Mouse (Mus musculus): ENCODE measurements at regions not wholly inside any gene's neighbourhood (a gene's known extent, or its start where the extent isn't known, plus 50 kb on each side); places are given as distances from the start of the nearest gene placed in this dataset.

DNA sequence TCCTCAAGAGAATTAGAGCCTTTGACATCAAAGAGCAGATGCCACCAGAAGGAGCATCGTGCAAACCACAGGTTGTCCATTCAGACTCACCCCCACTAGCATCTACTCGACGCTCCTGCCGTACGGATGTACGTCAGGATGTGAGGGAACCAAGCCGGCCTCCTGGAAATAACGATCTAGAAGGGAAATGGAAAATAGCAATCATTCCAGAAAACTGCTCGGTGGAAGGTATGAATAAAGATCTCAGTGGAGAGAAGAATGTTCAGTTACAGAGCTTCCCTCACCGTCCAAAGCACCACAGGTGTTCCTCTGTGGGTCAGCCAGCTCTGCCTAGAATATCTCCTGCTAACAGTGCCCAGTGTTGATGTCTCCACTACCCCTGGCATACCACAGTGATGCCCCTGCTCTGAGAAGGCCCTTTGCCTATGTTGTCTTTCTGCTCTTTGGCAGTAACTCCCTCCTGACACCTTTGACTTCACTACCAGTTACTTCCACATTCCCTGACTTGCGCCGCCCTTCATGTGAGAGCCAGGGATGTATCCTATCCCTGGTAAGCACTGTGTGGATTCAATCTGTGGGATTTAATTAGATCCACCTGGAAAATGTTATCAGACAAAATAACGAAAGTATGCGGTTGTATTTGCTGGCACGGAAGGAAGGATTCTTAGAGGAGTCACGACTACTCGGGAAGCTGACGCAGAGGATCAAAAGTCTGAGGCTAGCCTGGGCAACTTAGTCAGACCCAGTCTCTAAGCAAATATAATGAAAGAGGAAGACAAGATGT, 152.4 kb upstream of the Irf2bp2 start:
- DNase-seq (ENCODE audit: low read depth in 2 of 2, low spot score in 2 of 2): no peak

DNA sequence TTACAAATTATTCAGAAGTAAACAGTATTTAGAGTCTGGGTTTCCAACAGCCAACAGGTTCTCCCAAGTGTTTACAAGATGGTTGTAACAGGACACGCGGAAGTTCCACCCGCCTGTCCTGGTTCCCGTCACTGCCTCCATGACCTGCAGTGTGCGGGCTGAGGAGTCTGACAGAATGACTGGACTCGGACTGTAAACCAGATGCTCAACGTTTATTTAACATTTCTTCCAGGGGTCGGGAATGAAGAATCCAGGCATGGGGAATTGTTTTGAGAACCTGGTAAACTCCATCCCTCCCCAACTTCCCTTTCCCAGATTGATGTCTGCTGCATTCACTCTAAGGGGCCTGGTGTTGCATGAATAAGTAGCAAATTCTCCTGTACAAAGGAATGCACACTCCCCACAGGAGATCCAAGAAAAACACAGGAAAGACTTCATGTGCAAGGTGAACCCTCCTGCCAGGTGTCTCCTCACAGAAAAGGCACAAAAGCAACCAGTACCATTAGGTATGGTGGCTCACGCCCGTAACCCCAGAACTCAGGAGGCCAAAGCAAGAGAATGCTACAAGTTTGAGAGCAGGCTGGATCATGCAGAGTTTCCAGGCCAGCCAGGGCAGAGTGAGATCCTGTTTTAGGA, 151.1 kb upstream of the Irf2bp2 start:
- DNase-seq (ENCODE audit: low read depth in 2 of 2, low spot score in 2 of 2): no peak

- DNase-seq (ENCODE audit: low read depth in 2 of 2, low spot score in 2 of 2): no peak
Observed at GRCm38 (mm10) chr8:126743296-126743695, 149.5 kb upstream of the Irf2bp2 start.

GRCm38 (mm10) chr8:126742081-126742480, 148.3 kb upstream of the Irf2bp2 start:
- no peak for DNase-seq (ENCODE audit: low read depth in 2 of 2, low spot score in 2 of 2)

- no peak for DNase-seq (ENCODE audit: low read depth in 2 of 2, low spot score in 2 of 2)
Observed at GRCm38 (mm10) chr8:126741031-126741430, 147.2 kb upstream of the Irf2bp2 start.

GRCm38 (mm10) chr8:126739768-126740167, 146.0 kb upstream of the Irf2bp2 start:
- DNase-seq (ENCODE audit: low read depth in 2 of 2, low spot score in 2 of 2): no peak

- DNase-seq (ENCODE audit: low read depth in 2 of 2, low spot score in 2 of 2): no peak
Observed at GRCm38 (mm10) chr8:126737032-126737431, 143.2 kb upstream of the Irf2bp2 start.

DNA sequence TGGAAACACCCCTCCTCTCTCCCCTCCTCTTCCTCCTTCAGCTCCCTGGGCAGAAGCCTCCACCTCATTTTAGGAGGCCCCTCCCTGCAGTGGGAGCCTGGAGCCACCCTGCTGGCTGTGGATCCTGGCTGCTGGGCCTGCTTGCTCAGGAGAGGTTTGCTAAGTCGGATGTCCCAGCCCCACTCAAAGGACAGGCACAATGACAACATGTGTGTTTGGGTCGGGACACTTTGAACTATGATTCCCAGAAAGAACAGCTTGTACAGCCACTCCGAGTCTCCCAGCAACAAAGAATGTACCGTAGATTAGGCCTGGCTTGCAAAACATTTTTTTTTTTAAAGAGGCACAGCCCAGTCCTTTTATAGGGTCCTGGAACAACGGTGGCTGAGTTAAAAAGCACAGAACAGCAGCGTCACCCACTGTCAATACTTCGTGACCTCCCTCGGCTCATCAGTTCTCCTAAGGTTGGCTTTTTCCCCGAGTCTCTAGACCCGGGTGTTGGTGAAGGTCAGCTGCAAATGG, 142.7 kb upstream of the Irf2bp2 start:
- DNase-seq (ENCODE audit: low read depth in 2 of 2, low spot score in 2 of 2): no peak

DNA sequence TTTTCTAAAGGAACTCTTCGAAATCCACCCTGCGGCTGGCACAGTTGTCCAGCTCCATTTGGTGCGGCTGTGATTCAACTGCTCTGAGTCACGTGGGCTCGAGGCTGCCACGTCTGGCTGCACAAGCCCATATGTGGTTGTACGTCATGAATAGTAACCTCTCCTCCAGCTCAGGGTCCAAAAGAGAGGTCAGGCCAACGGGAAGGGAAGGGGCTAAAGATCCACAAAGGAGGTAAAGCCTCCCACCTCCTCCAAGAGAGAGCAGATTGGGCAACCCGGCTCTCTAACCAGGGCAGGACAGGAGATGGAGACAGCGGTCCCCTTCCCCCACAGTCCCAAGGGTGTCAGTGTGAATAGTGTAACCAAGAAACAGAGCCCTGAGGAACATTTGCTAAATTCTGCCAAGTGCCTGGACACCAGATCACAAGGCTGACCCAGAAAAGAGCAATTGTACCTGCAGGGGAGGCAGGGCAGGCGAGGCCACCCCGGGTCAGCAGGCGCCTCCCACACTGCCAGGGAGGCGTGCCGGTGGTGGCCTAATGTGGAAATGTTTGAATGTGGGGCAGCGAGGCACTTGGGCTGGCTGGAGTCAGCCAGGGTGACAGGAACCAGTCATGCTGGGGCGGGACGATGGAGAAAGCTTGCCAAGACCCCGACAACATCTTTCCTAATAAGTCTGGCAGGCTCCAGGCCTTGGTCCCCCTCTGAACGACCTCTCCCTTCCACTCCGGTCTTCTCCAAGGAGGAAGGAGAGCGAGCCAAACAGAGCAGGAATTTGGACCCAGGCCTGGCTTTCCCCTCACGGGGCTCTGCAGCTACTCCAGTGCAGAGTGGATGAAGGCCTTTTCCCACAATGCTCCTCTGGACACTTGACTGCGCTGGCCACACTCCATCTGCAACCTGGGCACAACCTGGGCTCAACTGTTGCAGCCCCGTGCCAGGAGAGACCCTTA, 142.0 kb upstream of the Irf2bp2 start:
- DNase-seq (ENCODE audit: low read depth in 2 of 2, low spot score in 2 of 2): no peak

- no peak for DNase-seq (ENCODE audit: low read depth in 2 of 2, low spot score in 2 of 2)
Observed at GRCm38 (mm10) chr8:126734743-126735487, 141.1 kb upstream of the Irf2bp2 start.

DNA sequence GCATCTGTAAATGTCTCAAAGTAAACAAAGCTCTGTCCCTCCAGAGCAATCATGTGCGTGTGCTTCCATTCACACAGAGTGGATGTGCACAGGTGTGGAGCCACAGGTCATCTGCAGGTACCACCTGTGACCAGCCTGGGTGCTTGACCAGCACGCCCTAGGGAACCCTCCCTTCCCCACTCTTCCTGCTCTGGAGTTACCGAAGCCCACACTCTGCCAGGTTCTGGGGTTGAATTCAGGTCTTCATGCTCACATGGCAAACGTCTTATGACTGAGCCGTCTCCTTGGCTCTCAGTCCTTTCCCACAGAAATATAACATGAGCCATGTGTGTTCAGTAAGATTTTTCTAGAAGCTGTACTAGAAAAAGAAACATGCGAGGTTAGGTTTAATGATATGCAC, 140.0 kb upstream of the Irf2bp2 start:
- no peak for DNase-seq (ENCODE audit: low read depth in 2 of 2, low spot score in 2 of 2)

DNA sequence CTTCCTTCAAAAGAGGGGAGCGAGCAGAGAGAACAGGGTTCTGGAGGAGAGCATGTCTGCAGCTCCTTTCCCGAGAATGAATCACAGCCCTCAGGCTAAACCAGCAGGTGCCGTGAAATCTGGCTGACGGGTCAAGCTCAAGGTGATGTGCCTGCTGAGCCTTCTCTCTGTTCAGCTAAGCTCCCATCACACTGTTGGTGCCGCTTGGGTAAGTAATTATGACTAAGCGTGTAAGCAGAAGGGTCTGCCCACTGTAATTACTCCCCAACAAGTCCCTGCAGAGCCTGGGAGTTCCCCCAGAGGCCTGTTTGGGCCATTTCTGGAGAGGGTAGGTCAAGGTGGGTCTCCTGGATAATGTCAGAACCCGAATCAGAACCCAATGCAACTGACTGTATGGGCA, 139.5 kb upstream of the Irf2bp2 start:
- DNase-seq (ENCODE audit: low read depth in 2 of 2, low spot score in 2 of 2): no peak

DNA sequence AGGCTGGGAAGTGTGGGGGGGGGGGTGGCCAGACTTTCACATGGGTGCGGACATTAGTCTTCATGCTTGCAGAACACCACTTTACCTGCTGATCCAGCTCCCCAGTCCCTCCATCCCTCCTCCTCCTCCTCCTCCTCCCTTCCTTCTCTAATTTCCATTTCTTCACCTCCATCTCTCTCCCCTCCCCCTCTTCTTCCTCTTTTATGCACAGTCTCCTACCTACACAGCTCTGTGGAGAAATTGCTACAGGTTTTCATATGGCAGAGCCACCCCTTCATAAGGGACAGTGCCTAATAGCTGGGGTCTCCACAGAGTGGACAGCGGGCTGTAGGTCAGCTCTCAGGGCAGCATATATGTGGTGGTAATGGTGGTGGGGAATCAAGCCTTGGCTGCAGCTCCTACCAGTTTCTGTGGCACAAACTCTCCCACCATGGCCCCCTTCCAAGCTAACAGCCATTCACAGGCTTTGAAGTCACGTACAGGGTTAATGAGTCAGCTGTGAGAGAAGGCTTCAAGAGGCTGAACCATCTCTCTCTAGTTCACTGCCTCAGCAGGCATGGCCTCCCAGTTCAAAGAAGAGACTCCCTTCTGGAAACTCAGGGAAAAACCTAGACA, 136.3 kb upstream of the Irf2bp2 start:
- DNase-seq (ENCODE audit: low read depth in 2 of 2, low spot score in 2 of 2): no peak

DNA sequence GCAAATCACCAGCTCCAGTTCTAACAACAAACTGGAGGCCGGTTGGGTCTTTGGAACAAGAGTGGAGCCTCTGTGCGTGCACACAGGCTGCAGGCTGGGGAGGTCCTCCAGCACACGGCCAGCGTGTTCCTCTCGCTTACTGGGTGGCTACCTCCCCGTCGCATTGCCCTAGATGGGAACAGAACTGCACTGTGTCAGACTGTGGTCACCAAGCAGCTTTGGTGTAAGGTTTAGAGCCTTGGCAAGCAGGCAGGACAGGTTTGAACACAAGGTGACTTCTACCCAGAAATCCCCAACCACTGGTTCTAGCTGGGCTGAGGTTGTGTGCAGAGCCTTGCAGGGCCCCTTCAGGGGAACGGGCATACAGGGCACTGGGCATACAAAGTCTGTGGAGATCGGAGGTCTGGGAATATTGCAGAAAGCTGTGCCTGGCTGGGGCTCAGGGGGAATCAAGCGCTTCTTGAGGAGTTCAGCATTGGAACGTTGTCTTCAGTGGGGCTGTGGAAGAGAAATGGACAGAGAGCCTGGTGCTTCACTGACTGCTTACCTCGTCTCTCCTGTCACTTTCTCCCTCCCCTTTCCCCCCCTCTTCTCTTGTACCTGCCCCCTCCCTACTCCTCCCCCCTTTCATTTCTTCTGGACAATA, 135.3 kb upstream of the Irf2bp2 start:
- no peak for DNase-seq (ENCODE audit: low read depth in 2 of 2, low spot score in 2 of 2)

GRCm38 (mm10) chr8:126728135-126728534, 134.3 kb upstream of the Irf2bp2 start:
- DNase-seq (ENCODE audit: low read depth in 2 of 2, low spot score in 2 of 2): no peak

DNA sequence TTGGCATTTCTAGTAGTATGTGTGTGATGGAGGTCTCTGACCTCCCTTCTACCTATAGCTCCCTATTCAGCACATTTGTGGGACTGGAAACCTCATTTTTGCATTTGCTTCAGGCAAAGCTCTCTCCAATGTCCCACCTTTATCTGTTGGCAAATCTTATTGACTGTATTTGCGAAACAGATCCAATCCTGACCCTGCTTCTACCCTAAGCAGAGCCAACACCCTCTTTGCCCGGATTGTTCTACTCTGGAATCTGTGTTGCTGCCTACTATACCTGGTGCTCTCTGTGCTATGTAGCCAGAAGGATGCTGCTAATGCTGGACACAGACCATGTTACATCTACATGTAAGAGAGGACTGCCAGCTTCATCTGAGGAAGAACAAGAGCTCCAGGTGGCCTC, 133.3 kb upstream of the Irf2bp2 start:
- no peak for DNase-seq (ENCODE audit: low read depth in 2 of 2, low spot score in 2 of 2)

DNA sequence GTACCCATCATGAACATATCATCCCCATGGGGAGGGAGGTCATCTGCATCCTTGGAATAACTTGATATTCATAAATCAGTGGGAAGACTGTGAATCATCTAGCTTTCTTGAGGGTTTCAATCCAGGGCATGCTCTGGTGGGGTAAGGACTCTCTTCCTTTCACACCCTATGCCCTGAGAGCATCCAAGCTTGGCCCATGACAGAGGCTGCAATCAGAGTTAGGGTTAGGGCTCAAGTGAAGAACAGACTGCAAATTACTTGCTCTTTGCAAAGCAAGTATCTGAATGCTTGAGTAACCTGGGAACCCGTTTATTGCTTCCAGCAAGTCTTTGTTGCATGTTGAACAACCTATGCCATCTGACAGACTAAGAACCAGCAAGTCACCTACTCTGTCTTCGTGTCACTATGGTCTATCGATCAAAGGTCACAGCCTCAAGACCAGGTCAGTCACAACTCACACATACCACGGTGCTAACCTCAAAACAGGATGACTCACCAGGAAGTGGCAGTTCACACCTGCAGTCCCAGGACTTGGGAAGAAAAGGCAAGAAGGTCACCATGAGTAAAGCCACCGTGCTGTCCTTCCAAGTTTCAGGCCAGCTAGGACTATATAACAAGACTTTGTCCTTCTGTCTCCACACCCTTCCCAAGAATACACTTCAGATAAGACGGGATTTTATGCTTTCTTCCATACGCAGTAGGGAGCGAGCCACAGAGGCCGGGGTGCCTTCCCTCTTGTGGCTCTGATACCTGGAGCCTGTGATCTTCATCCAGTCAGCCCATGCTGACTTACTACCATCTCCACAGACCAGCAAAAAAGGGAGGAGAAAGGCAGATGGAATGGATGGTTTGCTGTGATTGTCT, 129.7 kb upstream of the Irf2bp2 start:
- DNase-seq (ENCODE audit: low read depth in 2 of 2, low spot score in 2 of 2): no peak

GRCm38 (mm10) chr8:126721621-126722020, 127.8 kb upstream of the Irf2bp2 start:
- peak; percentile 79 to 82 for DNase-seq (ENCODE audit: low read depth in 2 of 2, low spot score in 2 of 2)
